Mouse (Mus musculus): ENCODE measurements around the gene Zswim8. TPM values are rescaled to one million over a fixed set of nuclear protein-coding genes. Genes with fewer than 3 reads are reported as not detected.

Zswim8 gene
- total RNA-seq (2021) = 10 to 100 TPM; 33.0 to 33.6 TPM
- long read RNA-seq, experiment 1, partial matches to known transcripts = 2 of 5 reads
- long read RNA-seq, experiment 1, other reads (novel, unspliced or antisense) = 2 of 5 reads
- long read RNA-seq, experiment 2, partial matches to known transcripts = 6 of 7 reads
- long read RNA-seq, experiment 2, other reads (novel, unspliced or antisense) = 1 of 7 reads

GRCm38 (mm10) chr14:20707201-20708190 lies at the start of gene Zswim8:
TSS of gene Zswim8 (plus strand) at chr14:20707552.
- peak; percentile 89 for DNase-seq

DNA sequence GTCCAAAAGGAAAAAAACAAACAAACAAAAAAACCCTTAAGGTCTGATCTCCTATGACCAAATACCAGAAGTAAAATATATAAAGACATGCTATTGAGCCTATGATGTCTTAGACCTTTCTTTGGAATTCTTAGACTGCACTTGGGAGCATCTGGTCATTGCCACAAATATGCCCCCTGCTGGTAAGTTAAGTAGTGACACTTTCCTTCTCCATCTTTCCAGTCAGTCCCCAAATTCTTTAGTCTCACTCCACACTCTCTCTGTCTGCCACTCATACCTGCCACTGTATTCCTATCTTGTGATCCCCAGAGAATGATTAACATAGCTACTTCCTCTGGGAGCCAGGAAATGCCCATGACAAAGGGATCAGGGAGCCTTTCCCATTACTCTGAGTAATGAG lies 49.0 kb upstream of the Zswim8 start:
- DNase-seq = no peak

DNA sequence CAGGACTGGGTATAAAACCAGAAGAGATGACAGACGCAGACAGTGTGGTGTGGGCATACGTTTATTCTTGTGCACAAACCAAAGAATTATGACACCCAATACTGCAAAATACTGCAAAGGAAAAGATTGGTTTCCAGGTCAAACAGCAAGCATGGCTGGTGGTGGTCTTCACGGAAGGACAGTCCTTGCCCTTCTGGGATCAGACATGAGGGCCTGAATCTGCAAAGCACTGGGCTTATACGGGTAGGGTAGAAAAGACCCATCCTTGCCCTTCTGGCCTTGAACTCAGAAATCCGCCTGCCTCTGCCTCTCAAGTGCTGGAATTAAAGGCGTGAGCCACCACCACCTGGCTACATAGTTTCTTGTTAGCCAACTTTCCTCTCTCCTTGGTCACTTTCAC lies 48.5 kb upstream of the Zswim8 start:
- DNase-seq = no peak

GRCm38 (mm10) chr14:20659687-20660086 lies 47.7 kb upstream of the Zswim8 start:
- no peak for DNase-seq

- peak; percentile 90 for DNase-seq
Observed at GRCm38 (mm10) chr14:20660827-20661660, 46.3 kb upstream of the Zswim8 start.

DNA sequence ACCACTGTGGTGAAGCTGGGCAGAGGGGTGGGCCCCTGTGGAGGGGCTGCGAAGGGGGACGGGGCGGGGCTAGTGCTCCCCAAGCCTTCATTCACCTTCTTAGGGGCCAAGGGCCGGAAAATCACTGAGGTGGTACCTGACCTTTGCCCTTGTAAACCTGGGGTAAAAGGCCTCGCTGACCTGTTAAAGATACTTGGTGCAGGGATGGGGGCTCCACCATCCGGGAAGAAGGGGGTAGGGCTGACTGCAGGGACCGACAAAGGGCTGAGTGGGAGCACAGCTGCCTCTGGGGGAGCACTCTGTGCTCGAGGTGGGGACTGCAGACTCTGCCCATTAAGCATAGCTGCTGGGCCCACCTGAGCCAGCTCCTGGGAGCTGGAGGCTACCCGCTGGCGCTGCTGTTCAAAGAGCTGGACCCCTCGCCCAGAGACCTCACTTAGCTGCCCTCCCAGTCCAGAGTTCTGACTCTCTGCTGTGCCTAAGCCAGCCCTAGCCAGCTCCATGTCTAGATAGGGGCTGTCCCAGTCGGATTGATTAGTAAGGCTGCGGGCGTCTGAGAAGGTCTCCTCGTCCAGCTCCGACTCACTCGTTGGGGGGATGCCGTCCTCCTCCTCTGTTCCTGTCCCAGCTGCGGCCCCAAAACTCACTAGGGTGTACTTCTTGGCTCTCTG lies 45.6 kb upstream of the Zswim8 start:
- DNase-seq = no peak

GRCm38 (mm10) chr14:20662740-20663139 lies 44.6 kb upstream of the Zswim8 start:
- DNase-seq = no peak

GRCm38 (mm10) chr14:20663601-20664000 lies 43.8 kb upstream of the Zswim8 start:
- no peak for DNase-seq

DNA sequence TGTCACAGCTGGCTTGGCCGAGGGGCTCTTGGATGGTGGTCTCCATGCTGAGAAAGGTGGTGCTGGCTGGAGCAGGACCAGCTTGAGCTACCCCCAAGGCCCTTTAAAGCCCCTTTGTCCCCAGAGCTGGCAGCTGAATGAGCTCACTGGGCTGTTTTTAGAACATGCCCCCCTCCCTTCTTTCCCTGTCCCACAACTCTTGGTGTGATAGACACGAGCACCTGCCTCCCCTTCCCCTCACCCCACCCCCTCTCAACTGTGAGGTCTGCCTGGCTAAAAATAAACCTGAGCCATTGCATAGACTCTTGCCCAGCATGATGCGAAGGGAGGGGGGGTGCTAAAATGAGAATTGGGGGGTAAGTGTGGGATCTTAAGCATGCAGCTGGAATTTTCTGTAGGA lies 42.9 kb upstream of the Zswim8 start:
- DNase-seq = peak; percentile 73

DNA sequence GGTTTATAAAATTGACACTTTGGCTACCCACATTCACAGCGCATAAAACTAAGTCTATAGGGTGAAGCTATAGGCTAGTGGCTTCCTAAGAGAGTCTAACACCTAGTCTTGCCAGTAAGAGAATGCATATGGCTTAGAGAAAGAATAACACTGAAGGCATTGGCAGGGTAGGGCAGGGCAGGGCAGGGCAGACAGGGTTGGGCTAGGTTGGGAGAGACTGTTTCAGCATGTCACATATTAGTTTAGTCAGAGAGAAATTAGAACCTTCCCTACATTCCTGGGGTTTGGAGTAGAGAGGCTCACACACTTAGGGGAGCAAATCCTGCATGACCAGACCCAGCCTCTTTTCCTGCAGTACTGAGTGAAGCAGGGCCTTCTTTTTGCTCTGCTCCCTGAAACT lies 39.9 kb upstream of the Zswim8 start:
- no peak for DNase-seq

GRCm38 (mm10) chr14:20668154-20668810 lies 39.1 kb upstream of the Zswim8 start, which contains the start of gene Synpo2l:
TSS of gene Synpo2l (minus strand) at chr14:20668354.
- peak; percentile 87 for DNase-seq

DNA sequence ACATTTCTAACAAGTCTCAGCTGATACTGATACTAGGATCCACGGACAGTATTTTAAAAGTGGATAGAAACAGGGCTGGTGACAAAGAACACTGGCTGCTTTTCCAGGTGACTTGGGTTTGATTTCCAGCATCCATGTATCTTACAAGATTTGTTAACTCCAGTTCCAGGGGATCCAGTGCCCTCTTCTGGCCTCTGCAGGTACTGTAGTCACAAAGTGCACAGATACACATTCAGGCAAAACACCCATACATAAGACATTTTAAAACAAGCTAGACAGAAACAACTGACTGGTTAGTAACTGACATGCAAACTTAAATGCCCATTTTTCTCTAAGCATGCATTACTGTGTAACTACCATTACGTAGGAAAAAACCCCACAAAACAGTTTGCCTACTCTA lies 34.4 kb upstream of the Zswim8 start:
- no peak for DNase-seq

DNA sequence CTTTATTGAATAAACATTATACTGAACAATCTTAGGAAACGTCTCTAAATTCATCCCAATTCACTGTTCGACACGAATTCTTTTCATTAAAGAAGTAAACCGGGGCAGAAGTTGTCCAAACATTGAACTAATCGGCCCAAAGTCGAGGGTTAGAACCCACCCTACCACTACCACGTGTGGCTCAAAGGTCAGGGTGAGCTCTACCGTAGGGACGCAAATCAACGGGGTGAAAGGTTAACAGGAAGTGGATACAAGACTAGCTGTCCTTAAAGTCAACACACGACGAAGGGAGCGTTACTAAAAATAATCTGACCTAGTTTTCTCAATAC lies 33.7 kb upstream of the Zswim8 start:
- no peak for DNase-seq

GRCm38 (mm10) chr14:20674064-20674833 lies 33.1 kb upstream of the Zswim8 start, which contains the start of gene Sec24c:
TSS of gene Sec24c (plus strand) at chr14:20674308.
- DNase-seq = peak; percentile 95

GRCm38 (mm10) chr14:20677906-20678305 lies 29.4 kb upstream of the Zswim8 start:
- DNase-seq = no peak

GRCm38 (mm10) chr14:20681742-20682141 lies 25.6 kb upstream of the Zswim8 start:
- no peak for DNase-seq

DNA sequence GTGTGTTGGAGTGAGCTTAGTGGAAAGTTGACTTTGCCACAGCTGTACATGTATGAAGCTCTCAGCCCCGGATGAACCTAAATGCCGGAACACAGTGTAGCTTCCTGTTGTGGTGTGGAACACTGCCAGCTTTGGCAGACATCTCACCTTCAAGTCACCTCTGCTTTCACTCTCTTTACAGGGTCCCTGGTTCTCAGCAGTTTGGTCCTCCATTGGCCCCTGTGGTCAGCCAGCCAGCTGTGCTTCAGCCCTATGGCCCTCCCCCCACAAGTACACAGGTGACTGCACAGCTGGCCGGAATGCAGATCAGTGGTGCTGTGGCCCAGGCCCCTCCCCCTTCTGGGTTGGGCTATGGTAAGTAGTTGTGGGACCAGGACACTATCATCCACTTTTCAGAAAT lies 24.9 kb upstream of the Zswim8 start:
- DNase-seq = no peak

GRCm38 (mm10) chr14:20686576-20686975 lies 20.8 kb upstream of the Zswim8 start:
- no peak for DNase-seq

- no peak for DNase-seq
Observed at GRCm38 (mm10) chr14:20689009-20689408, 18.3 kb upstream of the Zswim8 start.

DNA sequence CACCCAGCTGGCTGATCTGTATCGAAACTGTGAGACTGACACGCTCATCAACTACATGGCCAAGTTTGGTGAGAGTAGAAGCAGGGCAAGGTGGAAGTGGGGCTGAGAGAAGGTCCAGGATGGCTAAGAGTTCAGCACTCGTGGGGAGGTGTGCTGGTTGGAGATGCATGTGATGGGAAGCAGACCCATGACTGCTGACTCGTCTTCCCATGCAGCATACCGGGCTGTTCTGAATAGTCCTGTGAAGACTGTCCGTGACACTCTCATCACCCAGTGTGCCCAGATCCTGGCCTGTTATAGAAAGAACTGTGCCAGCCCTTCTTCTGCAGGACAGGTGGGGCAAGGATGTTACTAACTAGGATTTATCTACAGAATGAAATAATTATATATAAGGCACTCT lies 15.6 kb upstream of the Zswim8 start:
- DNase-seq = no peak
